Mouse (Mus musculus) brain, adult 10 weeks (tissue): ENCODE results near the gene Ifit1bl1. TPM values are rescaled to one million over a fixed set of nuclear protein-coding genes. Genes with fewer than 3 reads are reported as not detected.

Experiments
- polyA plus RNA-seq: library from polyadenylated mRNA; stranded (reverse); fragments of 350-450 nt; fragmentation: Illumina TruSeq; extraction: RNeasy Lipid Tissue Mini Kit (QIAGEN cat#74804); gene quantifications from one replicate; pipeline ENCODE4 v1.2.3, GENCODE M21; 2015; ENCODE audit warnings: low read depth, low replicate concordance

Gene Ifit1bl1
- 5.8 TPM for polyA plus RNA-seq

DNA sequence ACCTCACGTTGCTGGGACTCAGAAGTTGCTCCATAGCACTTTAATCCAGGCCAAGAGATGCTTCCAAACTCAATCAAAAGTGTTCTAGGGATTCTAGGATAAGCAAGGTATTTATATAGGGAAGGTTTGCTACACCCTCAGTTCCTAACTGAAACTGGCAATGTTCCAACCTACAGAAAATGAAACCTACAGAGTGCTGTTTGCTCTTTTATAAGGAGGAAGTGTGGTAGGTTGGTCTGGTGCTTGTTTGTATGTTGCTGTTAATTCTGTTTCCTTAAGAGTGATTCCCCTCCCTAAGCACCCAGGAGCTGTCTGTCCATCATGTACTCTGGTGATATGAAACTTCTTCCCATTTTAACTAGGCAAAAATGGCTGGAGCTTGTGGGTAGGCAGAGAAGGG is at the start of gene Ifit1bl1:
TSS of gene Ifit1bl1 (minus strand) at position 69 of the 400 bp plus-strand sequence.

DNA sequence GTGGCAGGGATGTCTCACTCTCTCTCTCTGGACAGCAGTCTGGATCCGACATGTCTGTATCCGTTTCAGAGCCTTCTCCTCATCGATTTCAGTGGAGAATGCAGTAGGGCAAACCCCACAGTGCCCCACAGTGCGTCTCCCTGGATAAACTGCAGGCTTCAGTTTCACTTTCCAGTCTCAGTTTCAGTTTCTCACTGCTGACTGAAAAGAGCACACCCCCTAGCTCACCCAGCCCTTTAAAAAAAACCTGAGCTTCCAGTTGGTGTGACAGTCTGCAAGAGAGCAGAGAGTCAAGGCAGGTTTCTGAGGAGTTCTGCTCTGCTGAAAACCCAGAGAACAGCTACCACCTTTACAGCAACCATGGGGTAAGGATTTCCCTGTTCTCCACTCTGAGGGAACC is 38.9 kb upstream of the Ifit1bl1 start, which contains the start of the genes Ifit1bl2 and Ifit1:
TSS of gene Ifit1bl2 (minus strand) at position 121 of the 400 bp plus-strand sequence.
TSS of gene Ifit1 (plus strand) at position 249 of the 400 bp plus-strand sequence.

GRCm38 (mm10) chr19:34607237-34608051 is 5.7 kb upstream of the Ifit1bl1 start, which contains the start of gene Ifit3b:
Gene Ifit3b, plus strand, starts transcription at chr19:34607970.

DNA sequence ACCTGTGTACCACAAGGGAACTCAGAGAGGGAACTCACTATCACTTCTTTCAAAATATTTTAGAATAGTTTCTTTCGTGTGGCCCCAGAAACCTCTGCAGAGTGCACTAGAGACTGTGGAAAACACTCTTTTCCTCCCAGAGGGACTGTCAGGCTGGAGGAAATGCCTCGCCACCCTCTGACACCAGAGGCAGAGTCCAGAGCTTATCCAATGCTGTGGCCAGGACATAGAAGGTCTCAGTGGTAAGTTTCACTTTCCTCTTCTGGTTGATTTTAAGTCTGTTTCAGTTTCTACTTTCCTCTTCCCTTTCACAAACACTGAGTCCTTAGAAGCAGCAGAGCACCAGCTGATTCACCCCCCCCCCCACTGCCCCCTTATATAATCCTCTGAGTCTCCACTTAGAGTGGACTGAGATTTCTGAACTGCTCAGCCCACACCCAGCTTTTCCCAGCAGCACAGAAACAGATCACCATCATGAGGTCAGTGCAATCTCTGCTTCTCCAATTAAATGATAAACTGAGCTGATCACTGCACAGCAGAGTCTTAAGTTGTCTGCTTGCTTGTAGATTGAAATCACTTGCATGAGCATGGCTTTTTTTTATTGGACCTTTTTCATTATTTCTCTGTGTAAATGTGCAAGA is 18.5 kb downstream of the Ifit1bl1 start, which contains the start of gene Ifit3:
TSS of gene Ifit3 (plus strand) at position 406 of the 641 bp plus-strand sequence.

GRCm38 (mm10) chr19:34550534-34551223 is 51.1 kb downstream of the Ifit1bl1 start, which contains the start of gene Ifit2:
Gene Ifit2, plus strand, starts transcription at chr19:34550694.

Other genes with a start within 250 kb of the Ifit1bl1 start
- 0.33 TPM for gene Ch25h, start 126.8 kb downstream of the Ifit1bl1 start, polyA plus RNA-seq
- gene Lipa, start 74.5 kb downstream of the Ifit1bl1 start, polyA plus RNA-seq = 22.1 TPM
- 7.1 TPM for gene Ifit2, start 51.3 kb downstream of the Ifit1bl1 start, polyA plus RNA-seq
- 13.5 TPM for gene Ifit3, start 18.4 kb downstream of the Ifit1bl1 start, polyA plus RNA-seq
- gene Ifit3b, start 6.0 kb upstream of the Ifit1bl1 start, polyA plus RNA-seq = 5.2 TPM
- gene Ifit1bl2, start 38.8 kb upstream of the Ifit1bl1 start, polyA plus RNA-seq = 0.88 TPM
- 2.1 TPM for gene Ifit1, start 38.9 kb upstream of the Ifit1bl1 start, polyA plus RNA-seq
- gene Slc16a12, start 145.3 kb upstream of the Ifit1bl1 start, polyA plus RNA-seq = 1.6 TPM